Mouse (Mus musculus) limb, embryonic 13.5 days (tissue): ENCODE data around the gene Cdk18. TPM values are rescaled to one million over a fixed set of nuclear protein-coding genes. Genes with fewer than 3 reads are reported as not detected.
A peak's percentile ranks its signal among the peaks of the same experiment; 100 is the strongest.

Experiments
- ATAC-seq: fragments of 200-750 bp; cut with Nextera tagmentation; 2 replicates; pipeline ENCODE4 v1.8.0; 2017; ENCODE audit warnings: low read depth, moderate number of reproducible peaks, moderate TSS enrichment; ENCODE audit not compliant: low FRiP score
- H3K27ac ChIP-seq: fragments of 300-500 bp; sonication (generic); 2 replicates; pipeline ENCODE4 v1.5.1; 2015; ENCODE audit warnings: inconsistent platforms, mild to moderate bottlenecking, moderate library complexity
- H3K27me3 ChIP-seq: fragments of 300-500 bp; sonication (generic); 2 replicates; pipeline ENCODE4 v1.6.1; 2015; ENCODE audit warnings: mild to moderate bottlenecking, inconsistent platforms
- H3K36me3 ChIP-seq: fragments of 300-500 bp; sonication (generic); 2 replicates; pipeline ENCODE4 v1.6.1; 2015; ENCODE audit warnings: inconsistent platforms, mild to moderate bottlenecking, moderate library complexity
- H3K4me1 ChIP-seq: fragments of 300-500 bp; sonication (generic); 2 replicates; pipeline ENCODE4 v1.6.1; 2015; ENCODE audit warnings: inconsistent platforms
- H3K4me2 ChIP-seq: fragments of 300-500 bp; sonication (generic); replicated peaks from 2 replicates; pipeline ENCODE4 v1.6.1; 2015; ENCODE audit warnings: inconsistent platforms, mild to moderate bottlenecking, moderate library complexity
- H3K4me3 ChIP-seq: fragments of 300-500 bp; sonication (generic); 2 replicates; pipeline ENCODE4 v1.5.1; 2015; ENCODE audit warnings: moderate library complexity, mild to moderate bottlenecking, inconsistent platforms
- H3K9ac ChIP-seq: fragments of 300-500 bp; sonication (generic); 2 replicates; pipeline ENCODE4 v1.6.1; 2015; ENCODE audit warnings: mild to moderate bottlenecking, inconsistent platforms
- H3K9me3 ChIP-seq: fragments of 300-500 bp; sonication (generic); 2 replicates; pipeline ENCODE4 v1.6.1; 2016; ENCODE audit warnings: inconsistent platforms
- WGBS: fragments of 180-500 bp; shearing (Covaris S2); methylation state at CpG from one replicate; pipeline ENCODE4 v1.1.7; 2015; 5-methylcytosine and 5-hydroxymethylcytosine counted together
- polyA plus RNA-seq: library from polyadenylated mRNA; unstranded; fragments of >200 nt; fragmentation: Nextera tagmentation; extraction: Ambion mirVana; gene quantifications from 2 replicates; pipeline ENCODE4 v1.2.1, GENCODE M21; 2015

The Cdk18 gene
- polyA plus RNA-seq, 1 experiment from 2014 or later, result 3.6 TPM

GRCm38 (mm10) chr1:132158741-132159140 is 19.3 kb upstream of the Cdk18 start:
- 29% methylated on average over 2 of the region's 2 CpGs for WGBS
- no peak for ATAC-seq
- H3K27ac ChIP-seq, result no peak overlapping the region

GRCm38 (mm10) chr1:132157808-132158207 is 18.3 kb upstream of the Cdk18 start:
- H3K27me3 ChIP-seq, result peaks cover 29% of the 10 kb centered on the region
- no peaks in the 10 kb centered on the region for H3K36me3 ChIP-seq
- peaks cover 20% of the 10 kb centered on the region for H3K4me1 ChIP-seq
- WGBS, result 24% methylated on average over 7 of the region's 7 CpGs
- ATAC-seq, result no peak
- H3K9ac ChIP-seq, result no peak overlapping the region
- H3K4me3 ChIP-seq, result no peak overlapping the region
- no peaks in the 10 kb centered on the region for H3K9me3 ChIP-seq
- H3K4me2 ChIP-seq, result peak overlapping the region; percentile 52
- H3K27ac ChIP-seq, result no peak overlapping the region

More at GRCm38 (mm10) chr1:132158741-132159140, 19.3 kb upstream of the Cdk18 start:
- Histone ChIP-seq H3K36me3 (no peaks in the 10 kb centered on the region), H3K4me1 (peaks cover 17% of the 10 kb centered on the region), H3K4me3 (no peak overlapping the region), H3K9me3 (no peaks in the 10 kb centered on the region), H3K9ac (no peak overlapping the region), H3K27me3 (peaks cover 37% of the 10 kb centered on the region), H3K4me2 (no peak overlapping the region)

GRCm38 (mm10) chr1:132157016-132157781 is 17.7 kb upstream of the Cdk18 start:
- H3K9me3 ChIP-seq, result no peaks in the 10 kb centered on the region
- no peak; the same call in 1 of the 2 replicates for ATAC-seq
- H3K4me1 ChIP-seq, result peaks cover 20% of the 10 kb centered on the region
- H3K36me3 ChIP-seq, result no peaks in the 10 kb centered on the region
- WGBS, result 17% methylated on average over 14 of the region's 14 CpGs
- peak overlapping the region; percentile 52 for H3K4me2 ChIP-seq
- H3K9ac ChIP-seq, result no peak overlapping the region
- no peak overlapping the region for H3K27ac ChIP-seq
- no peak overlapping the region for H3K4me3 ChIP-seq
- H3K27me3 ChIP-seq, result peaks cover 29% of the 10 kb centered on the region

GRCm38 (mm10) chr1:132155737-132156136 is 16.3 kb upstream of the Cdk18 start:
- Histone ChIP-seq H3K4me3 (no peak overlapping the region), H3K27me3 (peaks cover 29% of the 10 kb centered on the region), H3K9me3 (no peaks in the 10 kb centered on the region), H3K27ac (no peak overlapping the region), H3K36me3 (no peaks in the 10 kb centered on the region), H3K4me2 (peak overlapping the region; percentile 19; the same call in 1 of the 2 replicates), H3K9ac (no peak overlapping the region), H3K4me1 (peaks cover 20% of the 10 kb centered on the region)
- 15% methylated on average over 6 of the region's 6 CpGs for WGBS
- peak; percentile 26; the same call in 1 of the 2 replicates for ATAC-seq

GRCm38 (mm10) chr1:132153691-132154090 is 14.2 kb upstream of the Cdk18 start:
- H3K4me3 ChIP-seq, result no peak overlapping the region
- H3K4me1 ChIP-seq, result peaks cover 21% of the 10 kb centered on the region
- WGBS, result 11% methylated on average over 8 of the region's 8 CpGs
- no peak for ATAC-seq
- no peak overlapping the region for H3K9ac ChIP-seq
- H3K36me3 ChIP-seq, result no peaks in the 10 kb centered on the region
- H3K4me2 ChIP-seq, result no peak overlapping the region
- H3K27me3 ChIP-seq, result peaks cover 12% of the 10 kb centered on the region
- H3K9me3 ChIP-seq, result no peaks in the 10 kb centered on the region
- no peak overlapping the region for H3K27ac ChIP-seq

GRCm38 (mm10) chr1:132153086-132153690 is 13.7 kb upstream of the Cdk18 start:
- no peak for ATAC-seq
- H3K9me3 ChIP-seq, result no peaks in the 10 kb centered on the region
- H3K4me3 ChIP-seq, result no peak overlapping the region

GRCm38 (mm10) chr1:132151908-132152307 is 12.4 kb upstream of the Cdk18 start:
- Histone ChIP-seq H3K4me3 (no peak overlapping the region), H3K27ac (no peak overlapping the region), H3K27me3 (no peaks in the 10 kb centered on the region), H3K36me3 (no peaks in the 10 kb centered on the region), H3K4me2 (no peak overlapping the region), H3K4me1 (0 out of 2 replicates have a peak, but pooled peaks cover 10% of the 10 kb centered on the region), H3K9me3 (no peaks in the 10 kb centered on the region), H3K9ac (no peak overlapping the region)
- no peak for ATAC-seq
- WGBS, result 47% methylated on average over 2 of the region's 2 CpGs

More at GRCm38 (mm10) chr1:132153086-132153690, 13.7 kb upstream of the Cdk18 start:
- peaks cover 17% of the 10 kb centered on the region; the same call in 1 of the 2 replicates for H3K4me1 ChIP-seq
- no peak overlapping the region for H3K27ac ChIP-seq
- H3K9ac ChIP-seq, result no peak overlapping the region
- peaks cover 7% of the 10 kb centered on the region for H3K27me3 ChIP-seq
- WGBS, result 35% methylated on average over 15 of the region's 15 CpGs
- H3K36me3 ChIP-seq, result no peaks in the 10 kb centered on the region
- no peak overlapping the region for H3K4me2 ChIP-seq

- Histone ChIP-seq H3K4me3 (no peak overlapping the region), H3K36me3 (no peaks in the 10 kb centered on the region), H3K4me2 (no peak overlapping the region), H3K9ac (no peak overlapping the region), H3K27ac (no peak overlapping the region), H3K27me3 (no peaks in the 10 kb centered on the region), H3K9me3 (no peaks in the 10 kb centered on the region), H3K4me1 (0 out of 2 replicates have a peak, but pooled peaks cover 10% of the 10 kb centered on the region)
- ATAC-seq, result no peak
- 70% methylated on average over 15 of the region's 15 CpGs for WGBS
Measured at GRCm38 (mm10) chr1:132150817-132151601, 11.5 kb upstream of the Cdk18 start.

- no peak overlapping the region for H3K9ac ChIP-seq
- H3K27me3 ChIP-seq, result no peaks in the 10 kb centered on the region
Measured at GRCm38 (mm10) chr1:132150171-132150570, 10.7 kb upstream of the Cdk18 start.

GRCm38 (mm10) chr1:132149410-132149809 is 9.9 kb upstream of the Cdk18 start:
- Histone ChIP-seq H3K4me3 (no peak overlapping the region), H3K9ac (no peak overlapping the region), H3K9me3 (no peaks in the 10 kb centered on the region), H3K4me1 (0 out of 2 replicates have a peak, but pooled peaks cover 10% of the 10 kb centered on the region), H3K4me2 (no peak overlapping the region), H3K27me3 (no peaks in the 10 kb centered on the region), H3K27ac (no peak overlapping the region), H3K36me3 (no peaks in the 10 kb centered on the region)
- ATAC-seq, result no peak
- 54% methylated on average over 2 of the region's 2 CpGs for WGBS

More at GRCm38 (mm10) chr1:132150171-132150570, 10.7 kb upstream of the Cdk18 start:
- WGBS, result 48% methylated on average over 1 of the region's 1 CpGs
- Histone ChIP-seq H3K4me3 (no peak overlapping the region), H3K4me2 (no peak overlapping the region), H3K36me3 (no peaks in the 10 kb centered on the region), H3K9me3 (no peaks in the 10 kb centered on the region), H3K27ac (no peak overlapping the region), H3K4me1 (0 out of 2 replicates have a peak, but pooled peaks cover 10% of the 10 kb centered on the region)
- ATAC-seq, result no peak

GRCm38 (mm10) chr1:132145973-132146685 is 6.6 kb upstream of the Cdk18 start:
- Histone ChIP-seq H3K4me2 (no peak overlapping the region), H3K4me1 (0 out of 2 replicates have a peak, but pooled peaks cover 6% of the 10 kb centered on the region), H3K4me3 (no peak overlapping the region), H3K36me3 (no peaks in the 10 kb centered on the region), H3K27ac (no peak overlapping the region), H3K27me3 (peaks cover 3% of the 10 kb centered on the region; the same call in 1 of the 2 replicates), H3K9ac (no peak overlapping the region), H3K9me3 (no peaks in the 10 kb centered on the region)
- ATAC-seq, result no peak
- 87% methylated on average over 8 of the region's 8 CpGs for WGBS
